Mouse (Mus musculus) testis, adult 2 months (tissue): ENCODE data around the gene Scaper. TPM values are rescaled to one million over a fixed set of nuclear protein-coding genes. Genes with fewer than 3 reads are reported as not detected.

Experiments used
- H3K27ac ChIP-seq: fragments of 200-500 bp; 2 replicates; pipeline ENCODE4 v1.5.1; 2012; ENCODE audit warnings: low read depth, low read length; ENCODE audit not compliant: control insufficient read depth, insufficient read depth
- H3K27me3 ChIP-seq: fragments of 200-500 bp; 2 replicates; pipeline ENCODE4 v1.6.1; 2012; ENCODE audit warnings: mild to moderate bottlenecking, low read length, moderate library complexity; ENCODE audit not compliant: control insufficient read depth, insufficient read depth
- H3K36me3 ChIP-seq: fragments of 200-500 bp; 2 replicates; pipeline ENCODE4 v1.6.1; 2012; ENCODE audit warnings: mild to moderate bottlenecking, low read length; ENCODE audit not compliant: control insufficient read depth, insufficient read depth
- H3K4me1 ChIP-seq: fragments of 200-500 bp; 2 replicates; pipeline ENCODE4 v1.6.1; 2012; ENCODE audit warnings: low read length; ENCODE audit not compliant: control insufficient read depth, insufficient read depth
- H3K4me3 ChIP-seq: fragments of 200-500 bp; 2 replicates; pipeline ENCODE4 v1.5.1; 2012; ENCODE audit warnings: low read depth, mild to moderate bottlenecking, low read length, moderate library complexity, mixed read lengths; ENCODE audit not compliant: control insufficient read depth
- CTCF ChIP-seq: fragments of 200-500 bp; IDR thresholded peaks from 2 replicates; pipeline ENCODE4 v1.5.1; 2012; ENCODE audit warnings: low read depth, mild to moderate bottlenecking, inconsistent platforms, low read length, moderate library complexity; ENCODE audit not compliant: control insufficient read depth, insufficient read depth, insufficient replicate concordance
- POLR2A ChIP-seq: fragments of 200-500 bp; IDR thresholded peaks from 2 replicates; pipeline ENCODE4 v1.6.1; 2012; ENCODE audit warnings: low read depth, mild to moderate bottlenecking, inconsistent platforms, low read length, moderate library complexity; ENCODE audit not compliant: control insufficient read depth
- polyA plus RNA-seq: library from polyadenylated mRNA; depleted of rRNA; stranded (reverse); fragments of >200 nt; gene quantifications from 2 replicates; pipeline ENCODE4 v1.2.3, GENCODE M21; 2012

Scaper gene
- polyA plus RNA-seq, 1 experiment = 19.9 TPM

DNA sequence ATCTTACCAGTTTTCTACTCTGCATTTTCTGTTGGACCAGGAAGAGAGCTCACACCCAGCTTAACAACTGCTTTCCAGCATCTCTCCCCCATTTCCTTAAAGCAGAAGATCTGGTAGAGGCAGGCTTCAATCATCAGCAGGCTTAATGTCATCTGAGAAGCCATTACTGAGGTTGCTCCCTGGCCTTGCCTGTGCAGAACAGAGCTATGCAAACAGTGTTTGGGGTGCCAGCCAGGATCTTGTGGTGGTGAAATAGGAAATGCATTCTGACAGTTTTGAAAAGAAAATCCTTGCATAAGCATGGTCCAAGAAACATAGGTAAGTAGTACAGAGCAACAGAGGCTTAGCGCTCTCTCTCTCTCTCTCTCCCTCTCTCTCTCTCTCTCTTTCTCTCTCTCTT, 377.0 kb downstream of the Scaper start:
- TF ChIP-seq POLR2A = no peak
- no peak for TF ChIP-seq CTCF
- Histone ChIP-seq H3K27ac (no peak overlapping the region), H3K36me3 (no peaks in the 10 kb centered on the region), H3K4me1 (no peaks in the 10 kb centered on the region), H3K27me3 (no peaks in the 10 kb centered on the region), H3K4me3 (no peak overlapping the region)

DNA sequence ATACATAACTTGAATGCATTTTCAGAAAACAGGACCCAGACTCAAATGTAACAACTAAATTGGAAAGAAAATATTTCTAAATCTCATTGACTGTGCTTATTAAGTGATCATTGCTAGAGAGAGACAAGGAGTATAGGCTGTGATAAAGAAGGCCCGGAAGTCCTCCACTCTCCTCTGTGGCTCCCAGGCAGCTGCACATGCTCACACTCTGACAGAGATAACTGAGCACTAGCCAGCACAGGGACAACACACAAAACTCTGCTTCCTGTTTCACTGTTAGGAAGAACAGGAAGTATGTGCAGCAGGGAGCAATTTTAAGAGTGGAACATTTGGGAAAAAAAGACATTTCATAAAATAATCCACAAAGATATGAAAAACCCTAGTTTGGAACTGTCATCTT, 382.9 kb downstream of the Scaper start:
- Histone ChIP-seq H3K27ac (no peak overlapping the region), H3K27me3 (no peaks in the 10 kb centered on the region), H3K36me3 (no peaks in the 10 kb centered on the region), H3K4me1 (no peaks in the 10 kb centered on the region), H3K4me3 (no peak overlapping the region)
- TF ChIP-seq CTCF = no peak
- TF ChIP-seq POLR2A = no peak

DNA sequence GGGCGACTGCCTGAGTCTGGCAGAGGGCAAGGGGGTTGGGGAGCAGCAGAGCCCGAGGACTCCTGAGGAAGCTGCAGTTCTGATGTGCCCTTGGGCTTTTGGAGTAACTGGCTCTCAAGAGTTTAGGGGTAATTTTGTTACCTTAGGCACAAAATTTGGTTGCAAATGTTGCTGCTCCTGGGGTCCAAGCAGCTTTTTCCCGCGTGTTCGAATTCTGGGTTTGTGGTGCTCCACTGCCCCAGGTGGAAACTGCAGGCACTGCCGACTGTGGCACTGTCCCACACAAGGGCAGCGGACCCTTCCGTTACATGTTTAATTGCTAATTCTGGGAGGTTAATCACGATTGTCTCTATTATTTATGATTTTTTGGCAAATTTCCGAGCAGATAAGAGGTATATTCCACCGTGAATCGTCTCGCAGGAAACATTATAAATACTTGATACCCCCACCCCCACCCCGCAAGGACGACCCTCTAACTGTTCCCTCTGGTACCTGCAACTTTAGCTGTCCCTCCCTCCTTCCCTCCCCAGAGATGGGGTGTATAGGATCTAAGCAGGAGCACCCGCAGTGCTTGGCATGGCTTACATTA, 388.5 kb downstream of the Scaper start:
- Histone ChIP-seq H3K27me3 (peaks cover 5% of the 10 kb centered on the region), H3K36me3 (no peaks in the 10 kb centered on the region), H3K27ac (no peak overlapping the region), H3K4me3 (no peak overlapping the region), H3K4me1 (peaks cover 22% of the 10 kb centered on the region)
- TF ChIP-seq CTCF (peak; percentile 32; the same call in 1 of the 2 replicates), POLR2A (no peak)

DNA sequence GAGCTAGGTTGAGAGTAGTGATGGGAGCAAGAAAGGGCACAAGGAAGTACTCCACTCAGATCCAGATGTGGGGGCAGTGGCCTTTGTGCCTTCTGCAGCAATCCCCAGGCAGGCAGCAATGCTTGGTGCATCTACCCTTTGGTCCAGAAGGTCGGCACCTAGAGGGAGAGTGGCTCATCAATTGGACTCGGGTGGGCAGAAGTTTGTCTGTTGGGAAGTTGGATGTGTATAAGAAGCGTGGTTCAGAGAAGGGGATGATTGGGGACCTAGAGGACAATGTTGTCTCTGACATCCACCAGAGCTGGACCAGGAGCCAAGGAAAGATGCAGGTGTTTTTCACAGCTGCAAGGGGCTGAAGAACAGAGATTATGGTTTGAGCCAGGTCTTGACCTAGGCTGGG, 389.0 kb downstream of the Scaper start:
- TF ChIP-seq CTCF (no peak), POLR2A (no peak)
- no peaks in the 10 kb centered on the region for H3K36me3 ChIP-seq
- peaks cover 7% of the 10 kb centered on the region for H3K27me3 ChIP-seq
- H3K27ac ChIP-seq = no peak overlapping the region
- H3K4me3 ChIP-seq = no peak overlapping the region
- peaks cover 27% of the 10 kb centered on the region for H3K4me1 ChIP-seq

DNA sequence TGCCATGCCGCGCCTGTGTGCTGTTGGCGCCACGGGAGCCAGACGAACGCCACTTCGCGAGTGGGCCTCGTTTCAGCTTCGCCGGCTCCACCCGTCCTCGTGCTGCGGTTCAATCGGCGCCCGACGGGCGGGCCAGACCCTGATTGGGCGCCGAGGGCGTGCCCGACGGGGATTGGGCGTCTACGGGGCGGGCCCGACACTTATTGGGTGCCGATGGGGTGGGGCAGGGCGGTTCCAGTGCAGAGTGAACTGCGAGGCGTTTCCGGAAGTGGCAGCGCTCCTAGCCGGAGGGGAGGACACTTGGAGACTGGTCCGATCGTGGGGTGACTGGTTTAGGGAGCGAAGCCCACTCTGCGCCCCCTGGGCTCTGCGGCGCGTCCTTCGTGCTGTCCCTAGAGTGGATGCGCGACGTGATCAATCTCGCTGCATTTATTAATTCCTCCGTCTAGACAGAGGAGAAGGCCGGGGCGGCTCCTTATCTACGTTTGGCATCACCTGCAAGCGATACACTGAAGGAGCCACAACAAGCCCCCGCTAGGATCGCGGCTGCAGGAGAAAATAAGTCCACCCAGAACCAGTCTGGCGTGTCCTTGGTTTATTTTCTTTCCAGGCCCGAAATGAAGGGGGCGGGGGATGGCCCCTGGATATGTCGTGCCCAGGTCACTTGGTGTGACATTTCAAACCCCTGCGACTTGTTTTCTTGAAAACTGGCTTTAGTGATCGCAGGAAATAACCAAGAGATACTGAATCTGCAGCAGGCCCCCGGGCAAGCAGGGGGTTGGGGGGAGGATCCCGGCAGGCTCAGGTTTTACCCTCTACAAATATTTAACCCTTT, 391.5 kb downstream of the Scaper start:
- Histone ChIP-seq H3K4me3 (peak overlapping the region; percentile 94), H3K27ac (peak overlapping the region; percentile 78), H3K27me3 (peaks cover 7% of the 10 kb centered on the region), H3K36me3 (no peaks in the 10 kb centered on the region), H3K4me1 (peaks cover 38% of the 10 kb centered on the region)
- TF ChIP-seq POLR2A (peak; percentile 55), CTCF (no peak)

DNA sequence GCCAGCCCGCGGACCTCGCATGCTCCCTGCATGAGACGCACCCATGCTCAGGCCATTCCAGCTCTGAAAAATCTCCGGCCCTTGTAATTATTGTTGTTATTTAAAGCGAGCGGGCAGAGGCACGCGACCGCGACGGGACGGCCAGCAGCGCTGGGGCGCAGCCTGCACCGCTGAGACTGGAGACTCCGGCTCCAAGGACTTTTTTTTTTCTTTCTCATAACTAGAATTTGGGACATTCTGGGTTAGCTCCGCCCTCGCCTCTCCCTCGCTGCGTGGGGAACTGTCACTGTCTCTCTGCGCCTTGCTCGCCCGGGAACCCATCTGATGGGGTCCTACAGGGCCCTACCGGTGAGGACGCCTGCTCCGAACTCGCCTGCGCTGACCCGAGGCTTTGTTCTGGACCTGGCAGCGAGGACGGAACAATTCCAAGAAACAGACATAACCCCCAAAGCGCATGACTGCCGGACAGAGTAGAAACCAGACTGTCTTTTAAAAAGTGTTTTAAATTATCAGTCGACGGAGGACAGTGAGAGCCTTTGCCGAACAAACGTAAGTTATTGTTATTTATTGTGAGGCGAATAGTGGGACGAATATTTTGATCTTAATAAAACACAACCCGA, 392.3 kb downstream of the Scaper start:
- peak overlapping the region; percentile 36 for H3K27ac ChIP-seq

DNA sequence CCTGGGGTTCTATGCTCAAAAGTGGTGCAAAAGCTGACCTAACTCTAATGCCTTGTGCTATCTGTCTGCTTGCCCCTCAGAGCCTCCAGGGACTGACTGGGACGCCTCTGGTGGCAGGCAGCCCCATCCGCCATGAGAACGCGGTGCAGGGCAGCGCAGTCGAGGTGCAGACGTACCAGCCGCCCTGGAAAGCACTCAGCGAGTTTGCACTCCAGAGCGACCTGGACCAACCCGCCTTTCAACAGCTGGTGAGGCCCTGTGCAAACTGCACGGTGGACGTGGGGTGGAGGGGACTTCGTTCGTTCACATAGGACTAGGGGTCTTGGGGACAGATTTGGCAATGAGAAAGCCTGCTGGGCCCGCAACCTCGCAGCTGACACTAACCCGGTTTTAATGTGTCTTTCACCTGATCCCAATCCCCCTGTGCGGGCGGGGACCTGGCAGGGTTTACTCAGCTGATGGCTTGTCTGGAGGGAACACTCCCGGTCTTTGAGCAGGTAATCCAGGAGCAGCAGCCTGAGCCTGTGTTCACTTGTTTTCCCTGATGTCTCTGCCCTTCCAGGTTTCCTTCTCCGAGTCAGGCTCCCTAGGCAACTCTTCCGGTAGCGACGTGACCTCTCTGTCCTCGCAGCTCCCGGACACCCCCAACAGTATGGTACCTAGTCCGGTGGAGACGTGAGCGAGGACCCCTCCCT, 392.9 kb downstream of the Scaper start:
- H3K4me3 ChIP-seq = peak overlapping the region; percentile 94
- H3K4me1 ChIP-seq = peaks cover 43% of the 10 kb centered on the region
- TF ChIP-seq POLR2A (no peak), CTCF (no peak)
- H3K36me3 ChIP-seq = no peaks in the 10 kb centered on the region
- H3K27ac ChIP-seq = no peak overlapping the region
- H3K27me3 ChIP-seq = peaks cover 9% of the 10 kb centered on the region

More for the DNA sequence above, 392.3 kb downstream of the Scaper start:
- no peak for TF ChIP-seq CTCF
- TF ChIP-seq POLR2A = no peak
- peaks cover 43% of the 10 kb centered on the region for H3K4me1 ChIP-seq
- peaks cover 9% of the 10 kb centered on the region for H3K27me3 ChIP-seq
- no peaks in the 10 kb centered on the region for H3K36me3 ChIP-seq
- H3K4me3 ChIP-seq = peak overlapping the region; percentile 94
